Mouse (Mus musculus): ENCODE measurements around the gene Ctcfl. TPM values are rescaled to one million over a fixed set of nuclear protein-coding genes. Genes with fewer than 3 reads are reported as not detected.
"Not testable (repeated sequence)": the region's sequence is repeated elsewhere in the genome, so short reads cannot be mapped to it uniquely, and the experiment has no call there.

Ctcfl gene
- polyA plus RNA-seq, 1 experiment from 2014 or later, result 0.07 TPM

GRCm38 (mm10) chr2:173134695-173135094 lies 15.4 kb upstream of the Ctcfl start:
- Histone ChIP-seq H3K4me3 (no peak overlapping the region), H3K4me2 (no peak overlapping the region), H3K27ac (no peak overlapping the region), H3K27me3 (no peaks in the 10 kb centered on the region), H3K9ac (no peak overlapping the region), H3K4me1 (no peaks in the 10 kb centered on the region), H3K9me3 (no peaks in the 10 kb centered on the region), H3K36me3 (no peaks in the 10 kb centered on the region)
- 35% methylated on average over 9 of the region's 9 CpGs for WGBS
- ATAC-seq (ENCODE audit: borderline replicate concordance, extremely low read depth, low FRiP score, low TSS enrichment), result no peak

GRCm38 (mm10) chr2:173132794-173133300 lies 13.5 kb upstream of the Ctcfl start:
- Histone ChIP-seq H3K27me3 (no peaks in the 10 kb centered on the region), H3K4me1 (no peaks in the 10 kb centered on the region), H3K36me3 (no peaks in the 10 kb centered on the region), H3K4me2 (no peak overlapping the region), H3K9me3 (no peaks in the 10 kb centered on the region), H3K9ac (no peak overlapping the region), H3K27ac (no peak overlapping the region), H3K4me3 (no peak overlapping the region)
- no peak for ATAC-seq (ENCODE audit: borderline replicate concordance, extremely low read depth, low FRiP score, low TSS enrichment)
- 66% methylated on average over 8 of the region's 8 CpGs for WGBS

GRCm38 (mm10) chr2:173132262-173132661 lies 12.9 kb upstream of the Ctcfl start:
- 77% methylated on average over 13 of the region's 13 CpGs for WGBS
- Histone ChIP-seq H3K9me3 (no peaks in the 10 kb centered on the region), H3K27ac (no peak overlapping the region), H3K36me3 (no peaks in the 10 kb centered on the region), H3K27me3 (no peaks in the 10 kb centered on the region), H3K4me2 (no peak overlapping the region), H3K4me3 (no peak overlapping the region), H3K4me1 (no peaks in the 10 kb centered on the region), H3K9ac (no peak overlapping the region)
- ATAC-seq (ENCODE audit: borderline replicate concordance, extremely low read depth, low FRiP score, low TSS enrichment), result no peak

GRCm38 (mm10) chr2:173129111-173129510 lies 9.8 kb upstream of the Ctcfl start:
- Histone ChIP-seq H3K27me3 (no peaks in the 10 kb centered on the region), H3K9ac (no peak overlapping the region), H3K4me2 (no peak overlapping the region), H3K27ac (no peak overlapping the region), H3K9me3 (no peaks in the 10 kb centered on the region), H3K4me3 (no peak overlapping the region), H3K36me3 (no peaks in the 10 kb centered on the region), H3K4me1 (no peaks in the 10 kb centered on the region)
- no peak for ATAC-seq (ENCODE audit: borderline replicate concordance, extremely low read depth, low FRiP score, low TSS enrichment)
- WGBS, result 58% methylated on average over 2 of the region's 2 CpGs

GRCm38 (mm10) chr2:173126386-173126785 lies 7.1 kb upstream of the Ctcfl start:
- H3K27me3 ChIP-seq, result no peaks in the 10 kb centered on the region
- ATAC-seq (ENCODE audit: borderline replicate concordance, extremely low read depth, low FRiP score, low TSS enrichment), result no peak
- 81% methylated on average over 4 of the region's 4 CpGs for WGBS
- no peaks in the 10 kb centered on the region for H3K4me1 ChIP-seq
- no peaks in the 10 kb centered on the region for H3K36me3 ChIP-seq
- H3K4me2 ChIP-seq, result no peak overlapping the region
- no peak overlapping the region for H3K4me3 ChIP-seq
- H3K9ac ChIP-seq, result no peak overlapping the region
- H3K27ac ChIP-seq, result no peak overlapping the region
- no peaks in the 10 kb centered on the region for H3K9me3 ChIP-seq

- WGBS, result 78% methylated on average over 7 of the region's 7 CpGs
- ATAC-seq (ENCODE audit: borderline replicate concordance, extremely low read depth, low FRiP score, low TSS enrichment), result no peak
These were observed 4.9 kb upstream of the Ctcfl start for GRCm38 (mm10) chr2:173124022-173124735.

GRCm38 (mm10) chr2:173120117-173120516 lies 792 bp upstream of the Ctcfl start:
- H3K4me1 ChIP-seq; H3K9ac ChIP-seq; H3K4me3 ChIP-seq; H3K36me3 ChIP-seq; H3K4me2 ChIP-seq; H3K27me3 ChIP-seq; H3K9me3 ChIP-seq; H3K27ac ChIP-seq; ATAC-seq (ENCODE audit: borderline replicate concordance, extremely low read depth, low FRiP score, low TSS enrichment): not testable (repeated sequence)
- WGBS, result 61% methylated on average over 4 of the region's 4 CpGs

More at GRCm38 (mm10) chr2:173124022-173124735, 4.9 kb upstream of the Ctcfl start:
- Histone ChIP-seq H3K27ac (no peak overlapping the region), H3K4me1 (no peaks in the 10 kb centered on the region), H3K4me3 (no peak overlapping the region), H3K27me3 (no peaks in the 10 kb centered on the region), H3K36me3 (no peaks in the 10 kb centered on the region), H3K9me3 (no peaks in the 10 kb centered on the region), H3K9ac (no peak overlapping the region), H3K4me2 (no peak overlapping the region)

GRCm38 (mm10) chr2:173113796-173114195 lies 5.5 kb downstream of the Ctcfl start:
- not testable (repeated sequence) for H3K4me2 ChIP-seq; H3K4me3 ChIP-seq; H3K27me3 ChIP-seq; ATAC-seq (ENCODE audit: borderline replicate concordance, extremely low read depth, low FRiP score, low TSS enrichment); H3K36me3 ChIP-seq; H3K4me1 ChIP-seq; H3K9ac ChIP-seq; H3K27ac ChIP-seq; H3K9me3 ChIP-seq
- 60% methylated on average over 3 of the region's 3 CpGs for WGBS

- ATAC-seq (ENCODE audit: borderline replicate concordance, extremely low read depth, low FRiP score, low TSS enrichment), result no peak
- Histone ChIP-seq H3K4me3 (no peak overlapping the region), H3K4me2 (no peak overlapping the region), H3K9me3 (no peaks in the 10 kb centered on the region), H3K36me3 (no peaks in the 10 kb centered on the region), H3K27me3 (peaks cover 4% of the 10 kb centered on the region; the same call in 1 of the 2 replicates), H3K27ac (no peak overlapping the region), H3K4me1 (no peaks in the 10 kb centered on the region), H3K9ac (no peak overlapping the region)
- WGBS, result 87% methylated on average over 9 of the region's 9 CpGs
These were observed 8.8 kb downstream of the Ctcfl start for GRCm38 (mm10) chr2:173110571-173110970.

GRCm38 (mm10) chr2:173109510-173109909 lies 9.8 kb downstream of the Ctcfl start:
- H3K4me2 ChIP-seq, result no peak overlapping the region
- ATAC-seq (ENCODE audit: borderline replicate concordance, extremely low read depth, low FRiP score, low TSS enrichment), result no peak
- H3K27ac ChIP-seq, result no peak overlapping the region
- H3K9me3 ChIP-seq, result no peaks in the 10 kb centered on the region
- H3K36me3 ChIP-seq, result no peaks in the 10 kb centered on the region
- H3K4me3 ChIP-seq, result no peak overlapping the region
- 83% methylated on average over 7 of the region's 7 CpGs for WGBS
- H3K27me3 ChIP-seq, result peaks cover 4% of the 10 kb centered on the region; the same call in 1 of the 2 replicates
- H3K9ac ChIP-seq, result no peak overlapping the region
- no peaks in the 10 kb centered on the region for H3K4me1 ChIP-seq

- no peak overlapping the region for H3K9ac ChIP-seq
- H3K4me1 ChIP-seq, result no peaks in the 10 kb centered on the region
- H3K27ac ChIP-seq, result no peak overlapping the region
- WGBS, result 57% methylated on average over 6 of the region's 6 CpGs
- no peaks in the 10 kb centered on the region for H3K36me3 ChIP-seq
- no peaks in the 10 kb centered on the region for H3K9me3 ChIP-seq
- no peak for ATAC-seq (ENCODE audit: borderline replicate concordance, extremely low read depth, low FRiP score, low TSS enrichment)
- peaks cover 4% of the 10 kb centered on the region; the same call in 1 of the 2 replicates for H3K27me3 ChIP-seq
- no peak overlapping the region for H3K4me3 ChIP-seq
- no peak overlapping the region for H3K4me2 ChIP-seq
These were observed 10.7 kb downstream of the Ctcfl start for GRCm38 (mm10) chr2:173108509-173109190.
